Mouse (Mus musculus) spleen, adult 2 months (tissue): Measurements from ENCODE around the gene Tdrd7.

Experiments used
- CTCF ChIP-seq: fragments of 200-500 bp; IDR thresholded peaks from 2 replicates; pipeline ENCODE4 v1.5.1; 2011; ENCODE audit warnings: mild to moderate bottlenecking, inconsistent platforms; ENCODE audit not compliant: insufficient read depth, insufficient read length, insufficient replicate concordance; ENCODE audit errors: extremely low read depth
- POLR2A ChIP-seq: fragments of 200-500 bp; IDR thresholded peaks from 2 replicates; pipeline ENCODE4 v1.6.1; 2011; ENCODE audit warnings: low read depth, low read length, inconsistent platforms

DNA sequence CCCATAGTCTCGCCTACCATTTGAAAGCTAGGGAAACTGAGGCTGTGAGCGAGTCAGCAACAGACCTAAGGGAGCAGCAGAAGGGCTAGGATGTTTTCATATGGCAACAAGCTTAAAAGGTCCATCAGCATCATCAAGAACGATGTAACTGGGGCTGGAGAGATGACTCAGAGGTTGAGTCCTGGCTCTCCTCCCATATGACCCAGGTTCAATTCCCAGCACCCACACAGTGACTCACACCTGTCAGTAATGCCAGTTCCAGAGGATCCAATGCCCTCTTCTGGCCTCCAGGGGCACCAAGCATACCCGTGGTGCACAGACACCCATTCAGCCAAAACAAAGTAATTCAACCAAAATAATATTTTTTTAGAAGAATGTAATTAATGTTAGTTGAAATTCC is 115.1 kb downstream of the Tdrd7 start:
- TF ChIP-seq CTCF (no peak), POLR2A (no peak)
